Mouse (Mus musculus): ENCODE data around the gene Padi2.

DNA sequence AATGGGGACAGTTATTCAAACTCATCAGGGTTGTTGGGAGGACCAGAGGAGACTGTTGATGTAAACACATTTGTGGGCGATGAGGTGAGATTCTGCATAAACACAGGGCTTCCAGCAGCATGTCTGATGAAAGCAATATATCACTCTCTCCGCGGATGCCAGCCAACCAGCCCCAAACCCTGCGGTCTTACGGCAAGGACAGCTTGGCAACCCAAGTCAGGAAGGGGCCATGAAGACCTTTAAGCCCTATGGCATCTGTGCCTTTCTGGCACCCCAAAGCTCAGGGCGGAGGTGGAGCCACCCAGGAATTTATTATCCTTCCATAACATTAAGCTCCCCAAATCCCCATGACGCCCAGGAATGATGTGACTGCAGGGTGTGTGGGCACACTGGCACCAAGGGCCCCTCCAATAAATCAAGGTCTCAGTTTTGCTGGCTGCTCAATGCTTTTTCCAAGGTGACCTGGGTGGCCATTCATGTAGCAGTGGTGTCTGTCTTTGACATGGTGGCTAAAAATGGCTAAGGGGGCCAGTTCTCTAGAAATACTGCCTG lies 53.1 kb downstream of the Padi2 start:
- TF ChIP-seq GATA1 (IDR thresholded peaks at IDR 0.05; ENCODE audit: low read length) = no peak
- TF ChIP-seq TAL1 (IDR thresholded peaks at IDR 0.05; ENCODE audit: low read length) = no peak
